Mouse (Mus musculus) frontal cortex, postnatal 25 days (tissue): ENCODE results near the gene Olfr1512.
"Not testable (repeated sequence)": the region's sequence is repeated elsewhere in the genome, so short reads cannot be mapped to it uniquely, and the experiment has no call there.

ENCODE experiments used
- DNase-seq, 2 experiments: peaks; one replicate each; pipeline ENCODE4 v3.0.0; 2022; ENCODE audit warnings: low spot score in 2 of 2

Gene Olfr1512

GRCm38 (mm10) chr14:52379068-52379467 is at the start of gene Olfr1512:
Olfr1512 (minus strand) TSS chr14:52379168.
- DNase-seq = no peak

DNA sequence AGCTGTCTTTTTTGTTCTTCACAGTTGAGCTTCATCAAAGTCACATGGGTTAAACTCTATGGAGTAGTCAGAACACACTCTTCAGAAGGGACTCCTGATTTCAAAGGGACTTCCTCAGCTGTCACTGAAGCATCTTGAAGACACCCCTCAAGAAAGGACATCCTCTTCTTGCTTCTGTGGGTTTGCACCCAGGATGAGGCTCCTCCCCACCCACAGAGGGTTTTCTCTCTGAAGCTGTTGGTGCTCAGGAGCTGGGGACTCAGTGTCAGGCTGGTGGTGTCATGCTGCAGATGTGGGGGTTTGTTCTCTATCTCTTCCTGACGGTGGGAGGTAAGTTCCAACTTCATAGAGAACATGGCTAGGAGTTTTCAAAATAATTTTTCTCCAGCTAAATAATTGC is 48.7 kb upstream of the Olfr1512 start:
- no peak for DNase-seq

DNA sequence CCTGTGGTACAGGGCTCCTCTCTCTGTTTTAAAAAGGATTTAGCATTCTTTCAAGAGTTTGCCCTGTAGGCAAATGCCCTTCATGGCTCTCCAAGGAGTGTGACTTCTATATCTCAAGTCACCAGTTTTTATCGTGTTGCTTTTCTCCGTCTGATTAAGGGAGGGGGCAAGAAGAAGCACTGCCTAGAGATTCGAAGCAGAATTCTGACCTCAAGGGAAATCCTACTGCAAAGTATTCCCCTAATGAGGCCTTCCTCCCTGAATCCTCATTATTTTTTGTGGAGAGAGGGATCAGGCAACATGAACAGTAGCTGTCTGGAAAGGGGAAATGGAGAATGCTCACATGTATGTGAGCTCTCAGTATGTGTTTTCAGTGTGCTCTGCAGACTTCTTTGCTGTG is 35.3 kb upstream of the Olfr1512 start, which contains the start of gene Olfr1510:
Gene Olfr1510, minus strand, starts transcription at position 101 of the 400 bp plus-strand sequence.
- DNase-seq = no peak

GRCm38 (mm10) chr14:52410142-52410919 is 31.4 kb upstream of the Olfr1512 start:
- DNase-seq = not testable (repeated sequence)

DNA sequence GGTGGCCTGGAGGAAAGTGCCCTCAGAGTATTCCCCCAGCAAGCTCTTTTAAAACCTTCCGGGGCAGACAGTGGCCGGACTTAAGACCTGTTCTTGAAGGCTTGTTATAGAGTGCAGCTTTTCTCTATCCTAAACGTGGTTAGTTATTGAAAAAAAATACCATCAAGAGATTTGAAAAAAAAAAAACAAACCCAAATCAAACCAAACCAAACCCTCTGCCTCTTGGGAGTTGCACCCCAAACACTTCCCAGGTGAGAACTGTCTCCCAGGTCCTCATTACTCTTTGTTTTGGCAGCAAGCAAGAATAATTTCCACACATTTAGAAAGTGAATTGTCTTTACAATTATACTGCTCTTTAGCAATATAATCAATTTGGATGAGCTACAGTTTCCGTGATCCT is 18.3 kb upstream of the Olfr1512 start, which contains the start of gene Olfr1511:
Gene Olfr1511, minus strand, starts transcription at position 101 of the 400 bp plus-strand sequence.
- DNase-seq = no peak

DNA sequence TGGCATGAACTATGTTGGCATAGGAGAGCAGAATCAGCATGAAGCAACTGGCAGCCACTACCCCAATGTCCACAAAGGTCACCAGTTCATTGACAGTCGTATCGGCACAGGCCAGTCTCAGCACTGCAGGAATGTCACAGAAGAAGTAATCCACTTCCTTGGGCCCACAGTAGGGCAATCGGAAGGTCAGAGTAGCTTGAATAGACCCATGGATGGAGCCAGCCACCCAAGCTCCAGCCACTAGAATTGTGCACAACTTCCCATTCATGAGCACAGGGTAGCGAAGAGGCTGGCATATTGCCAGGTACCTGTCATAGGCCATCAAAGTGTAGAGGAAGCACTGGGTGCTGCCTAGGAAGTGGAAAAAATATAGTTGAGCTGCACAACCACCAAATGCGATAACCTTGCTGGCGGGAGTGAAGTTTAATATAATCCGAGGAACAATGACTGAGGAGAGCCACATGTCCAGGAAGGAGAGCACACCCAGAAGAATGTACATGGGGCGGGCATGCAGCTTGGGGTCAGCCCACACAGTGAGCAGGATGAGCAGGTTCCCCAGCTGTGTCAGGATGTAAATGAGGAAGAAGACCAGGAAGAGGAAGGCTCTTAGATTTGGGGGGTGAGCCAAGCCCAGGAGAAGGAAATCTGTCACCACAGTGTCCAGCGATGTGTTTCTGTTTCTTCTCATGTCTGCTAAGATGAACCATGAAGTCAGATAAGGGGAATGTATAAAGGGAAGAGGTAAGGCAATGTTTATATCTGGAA is 11.3 kb upstream of the Olfr1512 start:
- DNase-seq = not testable (repeated sequence)

DNA sequence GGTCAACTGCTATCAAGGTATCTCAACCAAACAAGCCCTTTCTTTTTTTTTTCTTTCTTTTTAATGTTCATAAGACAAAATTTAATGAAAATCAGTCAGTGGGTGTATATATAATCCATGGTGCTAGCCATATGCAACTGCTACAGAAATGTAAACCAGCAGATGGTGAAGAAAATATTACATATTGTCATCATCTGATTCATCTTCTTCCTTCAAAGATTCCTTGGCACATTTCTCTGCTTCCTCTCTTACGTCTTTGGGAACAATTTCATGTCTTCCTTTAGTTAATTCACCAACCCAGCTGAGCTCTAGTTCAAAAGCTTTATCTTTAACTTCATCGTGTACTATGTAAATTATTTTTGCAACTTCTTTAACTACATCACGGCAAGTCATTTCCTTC is 10.2 kb downstream of the Olfr1512 start:
- no peak for DNase-seq

- DNase-seq = no peak
These were observed 22.7 kb downstream of the Olfr1512 start, which contains the start of gene Olfr1513 for GRCm38 (mm10) chr14:52356308-52356707. Olfr1513 (minus strand) TSS chr14:52356408.

DNA sequence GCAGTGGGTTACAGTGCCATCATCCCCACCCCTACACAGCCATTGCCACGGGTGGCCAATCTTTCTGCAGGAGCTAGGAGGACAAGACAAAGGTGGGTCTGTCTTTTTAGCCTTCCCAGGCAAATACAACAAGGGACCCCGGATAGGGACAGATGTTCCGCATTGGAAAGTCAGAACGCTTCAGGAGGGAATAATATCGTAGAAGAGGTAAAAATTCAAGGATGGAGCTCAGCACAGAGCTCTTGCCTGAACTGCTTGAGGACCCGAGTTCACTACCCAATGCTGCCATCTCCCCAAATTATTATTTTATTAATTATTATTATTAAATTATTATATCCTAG is 39.5 kb downstream of the Olfr1512 start:
- no peak for DNase-seq

DNA sequence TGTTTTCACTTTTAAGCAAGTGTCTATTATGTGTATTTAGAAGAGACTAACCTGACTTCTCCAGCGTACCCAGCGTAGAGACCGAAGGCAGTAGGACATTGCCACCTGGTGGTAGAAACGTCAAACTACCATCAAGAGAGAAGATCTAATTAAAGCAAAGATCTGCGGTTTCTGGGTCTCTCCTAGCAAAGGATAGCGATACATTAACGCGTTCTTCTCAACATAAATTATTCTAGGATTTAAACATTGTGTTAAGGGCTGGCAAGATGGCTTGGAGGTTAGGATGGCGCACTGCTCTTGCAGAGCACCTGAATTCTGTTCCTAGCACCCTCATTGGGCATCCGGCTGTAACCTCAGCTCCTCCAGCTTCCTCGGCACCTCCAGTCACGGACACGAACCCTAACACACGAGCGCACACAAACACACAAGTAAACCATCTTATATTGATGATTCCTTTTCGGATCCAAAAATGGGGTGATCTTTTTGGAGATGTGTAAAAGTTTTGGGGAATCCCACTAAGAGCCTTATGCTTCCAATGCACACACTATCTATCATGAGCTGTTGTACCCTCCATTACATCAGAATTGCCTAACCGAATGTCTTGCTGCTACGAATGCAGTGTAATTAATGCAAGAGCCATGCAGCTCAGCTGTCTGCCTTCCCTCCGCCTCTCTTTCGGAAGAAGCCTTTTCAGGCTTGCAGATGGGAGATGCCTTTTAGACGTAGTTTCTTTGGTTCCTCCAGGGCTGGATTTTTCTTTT is 40.0 kb downstream of the Olfr1512 start:
- DNase-seq = peak; percentile 17 to 60

- no peak for DNase-seq
These were observed 46.8 kb downstream of the Olfr1512 start for GRCm38 (mm10) chr14:52332171-52332570.

- no peak for DNase-seq
These were observed 47.8 kb downstream of the Olfr1512 start for GRCm38 (mm10) chr14:52331069-52331750.

DNA sequence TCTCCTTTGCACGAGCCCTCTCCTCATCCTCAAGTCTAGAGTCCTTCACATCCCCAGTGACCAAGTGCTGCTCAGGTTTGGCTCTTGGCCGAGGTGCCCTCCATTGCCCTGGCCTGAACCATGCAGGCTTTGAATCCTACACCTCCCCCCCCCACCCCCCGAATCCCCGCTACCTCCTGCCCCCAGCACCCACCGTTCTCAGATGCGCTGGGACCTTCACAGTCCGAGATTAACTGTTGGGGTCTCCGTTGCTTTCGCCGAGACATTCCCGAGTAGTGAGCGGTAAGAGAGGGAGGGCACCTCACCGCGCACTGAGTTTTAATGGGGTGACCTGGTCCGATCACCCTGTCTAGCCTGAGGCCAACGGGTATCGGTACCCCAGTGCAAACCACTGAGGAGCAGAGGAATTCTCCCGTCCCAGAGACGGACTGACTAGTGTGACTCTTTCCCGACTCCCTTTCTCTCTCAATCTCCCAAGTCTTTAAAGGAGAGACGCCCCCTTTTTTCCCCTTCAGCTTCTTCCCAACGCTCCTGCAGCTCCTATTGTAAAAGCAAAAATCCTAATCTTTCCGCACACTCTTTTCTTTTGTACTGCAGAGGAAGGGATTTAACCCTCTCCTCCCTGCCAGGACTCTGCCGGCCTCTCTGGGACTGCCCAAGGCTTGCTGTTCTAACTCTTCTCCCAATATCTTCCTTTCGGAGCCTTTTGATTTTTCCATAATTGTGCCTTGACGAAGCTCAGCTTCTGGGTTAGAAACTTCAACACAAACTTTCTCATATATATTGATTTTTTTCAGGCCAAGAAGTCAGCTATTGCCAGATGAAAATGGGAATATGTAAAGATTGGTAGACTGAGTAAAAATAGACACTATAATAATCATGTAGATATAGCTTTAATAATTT is 50.8 kb downstream of the Olfr1512 start, which contains the start of gene Sall2:
Gene Sall2, minus strand, starts transcription at position 853 of the 903 bp plus-strand sequence.
- no peak for DNase-seq

- DNase-seq = no peak
These were observed 51.5 kb downstream of the Olfr1512 start for GRCm38 (mm10) chr14:52327375-52327901.

GRCm38 (mm10) chr14:52325890-52326289 is 53.1 kb downstream of the Olfr1512 start:
- no peak for DNase-seq
